Mouse (Mus musculus): ENCODE results near the gene Grik3. TPM values are rescaled to one million over a fixed set of nuclear protein-coding genes. Genes with fewer than 3 reads are reported as not detected.

The Grik3 gene
- polyA plus RNA-seq, 1 experiment: not detected

DNA sequence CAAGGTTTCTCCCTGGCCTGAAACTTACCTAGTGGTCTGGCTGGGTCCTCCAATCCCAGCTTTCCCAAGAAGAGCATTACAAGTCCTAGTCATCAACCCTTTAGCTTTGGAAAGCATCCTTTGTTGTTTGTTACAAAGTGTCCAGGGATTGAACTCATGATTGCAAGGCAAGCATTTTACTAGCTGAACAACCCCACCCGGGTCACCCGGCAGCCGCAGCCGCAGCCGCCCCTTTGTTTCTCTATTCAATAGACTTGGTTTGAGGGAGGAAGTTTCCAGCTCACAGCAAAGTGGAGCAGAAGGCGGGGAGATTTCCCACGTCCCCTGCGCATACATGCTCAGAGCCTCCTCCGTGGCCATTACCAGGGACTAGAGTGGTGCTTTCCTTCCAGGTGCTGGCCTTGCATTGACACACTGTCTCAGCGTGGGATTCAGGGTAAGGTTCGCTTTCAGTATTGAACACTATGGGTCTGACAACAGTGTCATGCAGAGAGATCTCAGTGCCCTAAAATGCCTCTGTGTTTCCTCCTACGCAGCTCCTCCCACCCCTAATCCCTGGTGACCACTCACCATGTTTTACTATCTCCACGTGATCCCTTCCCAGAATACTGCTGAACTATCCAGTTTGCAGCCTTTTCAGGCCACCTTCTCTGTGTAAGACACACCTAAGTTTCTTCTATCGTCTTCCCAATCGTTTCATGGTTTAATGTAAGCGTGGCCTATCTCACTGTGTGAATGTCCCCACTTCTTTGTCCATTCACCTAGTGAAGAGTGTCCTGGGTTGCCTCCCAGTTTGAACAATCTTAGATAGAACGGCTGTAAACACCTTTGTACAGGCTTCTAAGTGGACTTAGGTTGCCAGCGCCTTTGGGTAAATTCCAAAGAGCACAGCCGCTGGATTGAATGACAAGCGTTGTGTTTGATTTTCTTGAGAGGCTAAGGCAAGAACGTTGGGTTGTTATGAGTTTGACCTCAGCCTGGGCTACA lies 119.1 kb downstream of the Grik3 start:
- TF ChIP-seq CEBPB (IDR thresholded peaks at IDR 0.05; ENCODE audit: insufficient read depth, poor library complexity, severe bottlenecking) (no peak), TCF12 (IDR thresholded peaks at IDR 0.05; ENCODE audit: insufficient read depth, poor library complexity, severe bottlenecking) (no peak), USF1 (IDR thresholded peaks at IDR 0.05; ENCODE audit: low read depth) (no peak), E2F4 (IDR thresholded peaks at IDR 0.05; ENCODE audit: insufficient read depth) (no peak), POLR2A (IDR thresholded peaks at IDR 0.05; ENCODE audit: insufficient read length, low read depth) (no peak), POLR2AphosphoS2 (IDR thresholded peaks at IDR 0.05; ENCODE audit: insufficient read length, low read depth) (no peak), TCF3 (IDR thresholded peaks at IDR 0.05; ENCODE audit: insufficient read length, low read depth) (no peak), SRF (IDR thresholded peaks at IDR 0.05; ENCODE audit: control insufficient read depth, insufficient read length, low read depth) (no peak), REST (IDR thresholded peaks at IDR 0.05; ENCODE audit: insufficient read depth, insufficient read length) (no peak), MAX (IDR thresholded peaks at IDR 0.05; ENCODE audit: low read depth) (no peak), MYOD1 (IDR thresholded peaks at IDR 0.05; ENCODE audit: control insufficient read depth in 1 of 3, insufficient read length in 2 of 3, low read depth in 2 of 3) (no peak), MYOG (IDR thresholded peaks at IDR 0.05; ENCODE audit: control insufficient read depth in 1 of 3, insufficient read depth in 1 of 3, insufficient read length in 2 of 3, low read depth in 2 of 3) (no peak)
- no peaks in the 10 kb centered on the region for H3K27me3 ChIP-seq (ENCODE audit: control insufficient read depth, insufficient read depth, insufficient read length)
- no peak overlapping the region for H3K4me2 ChIP-seq (ENCODE audit: low read depth)
- no peak overlapping the region for H3K4me3 ChIP-seq
- no peaks in the 10 kb centered on the region for H3K36me3 ChIP-seq (ENCODE audit: control insufficient read depth, insufficient read depth)
- H3ac ChIP-seq (ENCODE audit: control insufficient read depth, insufficient read length): no peak overlapping the region
- no peaks in the 10 kb centered on the region for H3K79me2 ChIP-seq (ENCODE audit: control insufficient read depth, insufficient read depth)

DNA sequence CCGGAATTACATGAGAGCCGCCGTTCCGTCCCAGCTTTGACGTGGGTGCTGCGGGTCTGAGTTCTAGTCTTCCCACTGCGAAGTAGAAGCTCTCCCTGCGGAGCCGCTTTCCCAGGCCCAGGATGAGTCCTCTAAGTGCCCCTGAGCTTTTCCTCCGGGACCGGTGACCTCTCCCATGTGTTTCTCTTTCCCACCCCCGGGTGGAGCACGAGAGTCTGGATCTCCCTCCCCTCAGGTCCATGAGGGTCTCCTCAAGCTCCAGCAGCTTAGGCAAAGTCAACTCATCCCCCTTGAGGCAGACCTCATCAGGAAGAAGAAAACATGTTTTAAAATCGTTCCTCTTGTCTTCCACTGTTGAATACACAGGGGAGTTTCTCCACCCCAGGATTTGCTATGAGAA lies 127.4 kb downstream of the Grik3 start:
- H3K36me3 ChIP-seq (ENCODE audit: control insufficient read depth, insufficient read depth): no peaks in the 10 kb centered on the region
- no peak overlapping the region for H3K4me3 ChIP-seq
- no peaks in the 10 kb centered on the region for H3K27me3 ChIP-seq (ENCODE audit: control insufficient read depth, insufficient read depth, insufficient read length)
- H3K79me2 ChIP-seq (ENCODE audit: control insufficient read depth, insufficient read depth): no peaks in the 10 kb centered on the region
- H3ac ChIP-seq (ENCODE audit: control insufficient read depth, insufficient read length): no peak overlapping the region
- no peak for TF ChIP-seq MAX (IDR thresholded peaks at IDR 0.05; ENCODE audit: low read depth)
- TF ChIP-seq POLR2AphosphoS2 (IDR thresholded peaks at IDR 0.05; ENCODE audit: insufficient read length, low read depth): no peak
- TF ChIP-seq REST (IDR thresholded peaks at IDR 0.05; ENCODE audit: insufficient read depth, insufficient read length): no peak
- no peak for TF ChIP-seq USF1 (IDR thresholded peaks at IDR 0.05; ENCODE audit: low read depth)
- no peak for TF ChIP-seq MYOG (IDR thresholded peaks at IDR 0.05; ENCODE audit: control insufficient read depth in 1 of 3, insufficient read depth in 1 of 3, insufficient read length in 2 of 3, low read depth in 2 of 3)
- TF ChIP-seq POLR2A (IDR thresholded peaks at IDR 0.05; ENCODE audit: insufficient read length, low read depth): no peak
- no peak for TF ChIP-seq MYOD1 (IDR thresholded peaks at IDR 0.05; ENCODE audit: control insufficient read depth in 1 of 3, insufficient read length in 2 of 3, low read depth in 2 of 3)
- TF ChIP-seq SRF (IDR thresholded peaks at IDR 0.05; ENCODE audit: control insufficient read depth, insufficient read length, low read depth): no peak
- TF ChIP-seq E2F4 (IDR thresholded peaks at IDR 0.05; ENCODE audit: insufficient read depth): no peak
- TF ChIP-seq TCF12 (IDR thresholded peaks at IDR 0.05; ENCODE audit: insufficient read depth, poor library complexity, severe bottlenecking): no peak
- TF ChIP-seq CEBPB (IDR thresholded peaks at IDR 0.05; ENCODE audit: insufficient read depth, poor library complexity, severe bottlenecking): no peak
- no peak for TF ChIP-seq TCF3 (IDR thresholded peaks at IDR 0.05; ENCODE audit: insufficient read length, low read depth)
- H3K4me2 ChIP-seq (ENCODE audit: low read depth): no peak overlapping the region

DNA sequence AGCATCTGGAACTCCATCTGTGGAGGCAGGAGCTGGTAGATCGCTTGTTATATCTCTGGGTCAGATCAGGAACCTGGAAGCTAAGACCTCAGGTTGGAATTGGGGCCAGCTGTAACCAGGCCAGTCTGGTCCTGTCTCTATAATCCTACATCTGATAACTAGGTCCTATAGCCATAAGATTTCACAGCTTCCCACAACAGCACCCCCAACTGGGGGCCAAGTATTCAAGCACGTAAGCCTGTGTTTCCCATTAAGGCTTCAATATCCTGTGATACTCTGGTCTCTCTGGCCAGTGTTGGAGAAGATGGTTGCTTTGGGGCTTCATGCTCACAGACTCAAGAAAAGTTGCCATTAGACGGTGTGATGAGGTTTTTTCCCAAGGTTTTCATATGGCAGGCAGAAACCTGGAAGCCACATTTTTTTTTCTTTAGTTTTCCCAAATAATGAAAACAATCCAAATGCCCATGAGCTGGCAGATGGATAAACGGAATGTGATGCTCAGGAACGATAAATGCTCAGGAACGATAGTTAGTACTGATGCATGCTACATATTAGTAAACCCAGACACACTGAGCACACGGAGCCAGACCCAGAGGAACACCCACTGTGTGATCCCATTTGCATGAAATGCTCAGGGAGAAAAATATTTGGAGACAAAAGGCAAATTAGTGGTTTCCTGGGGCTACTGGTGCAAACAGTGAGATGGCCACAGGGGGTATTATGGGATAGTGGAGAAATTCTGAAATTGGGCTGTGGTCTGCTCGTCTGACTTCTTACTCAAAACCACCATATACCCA lies 128.2 kb downstream of the Grik3 start:
- Histone ChIP-seq H3K4me3 (no peak overlapping the region), H3K27me3 (ENCODE audit: control insufficient read depth, insufficient read depth, insufficient read length) (no peaks in the 10 kb centered on the region), H3ac (ENCODE audit: control insufficient read depth, insufficient read length) (no peak overlapping the region), H3K79me2 (ENCODE audit: control insufficient read depth, insufficient read depth) (no peaks in the 10 kb centered on the region), H3K4me2 (ENCODE audit: low read depth) (no peak overlapping the region), H3K36me3 (ENCODE audit: control insufficient read depth, insufficient read depth) (no peaks in the 10 kb centered on the region)
- no peak for TF ChIP-seq POLR2A (IDR thresholded peaks at IDR 0.05; ENCODE audit: insufficient read length, low read depth)
- TF ChIP-seq MYOG (IDR thresholded peaks at IDR 0.05; ENCODE audit: control insufficient read depth in 1 of 3, insufficient read depth in 1 of 3, insufficient read length in 2 of 3, low read depth in 2 of 3): no peak
- TF ChIP-seq CEBPB (IDR thresholded peaks at IDR 0.05; ENCODE audit: insufficient read depth, poor library complexity, severe bottlenecking): no peak

DNA sequence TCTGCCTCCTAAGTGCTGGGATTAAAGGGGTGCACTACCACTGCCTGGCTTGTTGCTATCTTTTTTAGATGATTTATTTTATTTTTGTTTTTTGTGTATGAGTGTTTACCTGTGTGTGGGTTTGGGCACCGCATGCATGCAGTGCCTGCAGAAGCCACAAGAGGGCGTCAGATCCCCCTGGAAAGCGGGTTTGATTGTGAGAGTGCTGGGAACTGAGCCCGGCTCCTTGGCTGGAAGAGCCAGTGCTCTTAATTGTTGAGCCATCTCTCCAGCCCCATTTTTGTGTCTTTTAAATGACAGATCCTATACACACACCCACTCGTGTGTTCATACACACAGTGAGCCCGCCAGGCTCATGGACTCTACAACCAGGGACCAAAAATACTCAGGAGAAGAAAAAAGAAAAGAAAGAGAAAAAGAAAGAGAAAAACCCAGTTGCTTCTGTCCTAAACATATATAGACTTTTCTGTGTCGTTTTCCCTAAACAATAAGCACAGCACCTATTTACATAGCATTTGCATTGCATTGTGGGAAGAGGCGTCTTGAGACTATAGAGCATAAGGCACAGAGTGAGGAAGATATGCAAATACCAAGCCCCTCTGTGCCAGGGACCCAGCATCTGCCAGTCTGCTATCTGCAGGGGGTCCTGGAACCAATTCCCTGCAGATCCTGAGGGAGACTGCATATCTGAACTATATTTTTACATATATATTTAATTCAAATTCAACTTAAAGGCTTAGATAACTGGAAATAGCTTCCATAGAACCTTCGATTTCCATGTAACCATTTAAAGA lies 134.6 kb downstream of the Grik3 start:
- no peaks in the 10 kb centered on the region for H3K36me3 ChIP-seq (ENCODE audit: control insufficient read depth, insufficient read depth)
- no peak overlapping the region for H3K4me3 ChIP-seq
- no peaks in the 10 kb centered on the region for H3K27me3 ChIP-seq (ENCODE audit: control insufficient read depth, insufficient read depth, insufficient read length)
- H3K4me2 ChIP-seq (ENCODE audit: low read depth): no peak overlapping the region
- no peak overlapping the region for H3ac ChIP-seq (ENCODE audit: control insufficient read depth, insufficient read length)
- TF ChIP-seq CEBPB (IDR thresholded peaks at IDR 0.05; ENCODE audit: insufficient read depth, poor library complexity, severe bottlenecking) (no peak), POLR2A (IDR thresholded peaks at IDR 0.05; ENCODE audit: insufficient read length, low read depth) (no peak), MYOG (IDR thresholded peaks at IDR 0.05; ENCODE audit: control insufficient read depth in 1 of 3, insufficient read depth in 1 of 3, insufficient read length in 2 of 3, low read depth in 2 of 3) (no peak), USF1 (IDR thresholded peaks at IDR 0.05; ENCODE audit: low read depth) (no peak), MYOD1 (IDR thresholded peaks at IDR 0.05; ENCODE audit: control insufficient read depth in 1 of 3, insufficient read length in 2 of 3, low read depth in 2 of 3) (no peak), TCF12 (IDR thresholded peaks at IDR 0.05; ENCODE audit: insufficient read depth, poor library complexity, severe bottlenecking) (no peak), REST (IDR thresholded peaks at IDR 0.05; ENCODE audit: insufficient read depth, insufficient read length) (no peak), TCF3 (IDR thresholded peaks at IDR 0.05; ENCODE audit: insufficient read length, low read depth) (no peak), POLR2AphosphoS2 (IDR thresholded peaks at IDR 0.05; ENCODE audit: insufficient read length, low read depth) (no peak), MAX (IDR thresholded peaks at IDR 0.05; ENCODE audit: low read depth) (no peak), E2F4 (IDR thresholded peaks at IDR 0.05; ENCODE audit: insufficient read depth) (no peak), SRF (IDR thresholded peaks at IDR 0.05; ENCODE audit: control insufficient read depth, insufficient read length, low read depth) (no peak)
- no peaks in the 10 kb centered on the region for H3K79me2 ChIP-seq (ENCODE audit: control insufficient read depth, insufficient read depth)
